Mouse (Mus musculus) liver, postnatal 0 days (tissue): ENCODE measurements around the gene Adh7. TPM values are rescaled to one million over a fixed set of nuclear protein-coding genes. Genes with fewer than 3 reads are reported as not detected.

Source experiments
- ATAC-seq: fragments of 200-750 bp; cut with Nextera tagmentation; 2 replicates; pipeline ENCODE4 v1.8.0; 2017; ENCODE audit warnings: mild to moderate bottlenecking, moderate library complexity
- DNase-seq: peaks from one replicate; pipeline ENCODE4 v3.0.0-alpha.2; 2016
- H3K27ac ChIP-seq: fragments of 300-500 bp; sonication (generic); 2 replicates; pipeline ENCODE4 v1.5.1; 2014; ENCODE audit warnings: antibody characterized with exemption, moderate library complexity, mild to moderate bottlenecking, low read depth
- H3K27me3 ChIP-seq: fragments of 300-500 bp; sonication (generic); 2 replicates; pipeline ENCODE4 v1.6.1; 2014; ENCODE audit warnings: low read length, control low read depth, mixed read lengths; ENCODE audit not compliant: insufficient read depth
- H3K36me3 ChIP-seq: fragments of 300-500 bp; sonication (generic); replicated peaks from 2 replicates; pipeline ENCODE4 v1.6.1; 2014; ENCODE audit warnings: mild to moderate bottlenecking, control low read depth, low read length, moderate library complexity, mixed read lengths; ENCODE audit not compliant: insufficient read depth
- H3K4me1 ChIP-seq: fragments of 300-500 bp; sonication (generic); 2 replicates; pipeline ENCODE4 v1.6.1; 2014; ENCODE audit warnings: antibody characterized with exemption, mild to moderate bottlenecking, control low read depth; ENCODE audit not compliant: insufficient read depth
- H3K4me2 ChIP-seq: fragments of 300-500 bp; sonication (generic); 2 replicates; pipeline ENCODE4 v1.6.1; 2014; ENCODE audit warnings: low read depth, mild to moderate bottlenecking, low read length, moderate library complexity, mixed read lengths
- H3K4me3 ChIP-seq: fragments of 300-500 bp; sonication (generic); 2 replicates; pipeline ENCODE4 v1.5.1; 2014; ENCODE audit warnings: low read depth, low read length
- H3K9ac ChIP-seq: fragments of 300-500 bp; sonication (generic); replicated peaks from 2 replicates; pipeline ENCODE4 v1.6.1; 2014; ENCODE audit warnings: mild to moderate bottlenecking, moderate library complexity
- H3K9me3 ChIP-seq: fragments of 300-500 bp; sonication (generic); 2 replicates; pipeline ENCODE4 v1.6.1; 2016; ENCODE audit warnings: mild to moderate bottlenecking, control low read depth, low read length, mixed read lengths
- CTCF ChIP-seq: sonication (generic); IDR thresholded peaks from 2 replicates; pipeline ENCODE4 v1.5.1; 2016; ENCODE audit warnings: antibody characterized with exemption, low read depth
- EP300 ChIP-seq: IDR thresholded peaks from 2 replicates; pipeline ENCODE4 v1.6.1; 2016; ENCODE audit warnings: antibody characterized with exemption, low read depth, mild to moderate bottlenecking
- WGBS: fragments of 180-500 bp; shearing (Covaris S2); extraction: QIAGEN DNeasy Blood & Tissue Kit; methylation state at CpG from one replicate; pipeline ENCODE4 v1.1.7; 2014; ENCODE audit not compliant: insufficient replicate concordance; 5-methylcytosine and 5-hydroxymethylcytosine counted together
- polyA plus RNA-seq: library from polyadenylated mRNA; unstranded; fragments of >200 nt; fragmentation: Nextera tagmentation; extraction: Ambion mirVana; gene quantifications from 2 replicates; pipeline ENCODE4 v1.2.1, GENCODE M21; 2015

The Adh7 gene
- polyA plus RNA-seq, 1 experiment from 2014 or later: 6.2 TPM

DNA sequence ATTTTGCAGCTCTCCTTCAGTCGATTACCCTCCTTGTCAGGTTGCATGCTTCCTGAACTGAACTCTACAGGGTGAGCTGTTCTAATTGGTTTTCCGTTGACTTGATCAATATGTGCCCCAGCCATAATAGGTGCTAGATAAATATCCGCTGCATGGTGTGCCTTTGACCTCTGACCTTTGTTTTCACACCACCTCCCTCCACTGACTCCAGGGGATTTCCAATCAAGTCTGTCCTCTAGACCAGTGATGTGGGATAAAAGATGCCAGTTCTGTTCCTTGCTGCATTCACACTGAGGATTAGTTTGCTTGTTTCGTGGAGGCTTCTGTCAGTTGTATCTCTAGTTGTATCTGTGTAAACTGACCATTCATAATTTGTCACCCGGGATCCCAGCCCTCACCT is 36.6 kb downstream of the Adh7 start:
- H3K4me1 ChIP-seq: 0 out of 2 replicates have a peak, but pooled peaks cover 10% of the 10 kb centered on the region
- WGBS: 55% methylated on average over 5 of the region's 5 CpGs
- no peak overlapping the region for H3K27ac ChIP-seq
- H3K27me3 ChIP-seq: no peaks in the 10 kb centered on the region
- no peaks in the 10 kb centered on the region for H3K36me3 ChIP-seq
- peak; percentile 70 for ATAC-seq
- H3K9ac ChIP-seq: no peak overlapping the region
- TF ChIP-seq CTCF (no peak), EP300 (no peak)
- no peaks in the 10 kb centered on the region for H3K9me3 ChIP-seq
- H3K4me2 ChIP-seq: no peak overlapping the region
- H3K4me3 ChIP-seq: no peak overlapping the region
- DNase-seq: no peak

DNA sequence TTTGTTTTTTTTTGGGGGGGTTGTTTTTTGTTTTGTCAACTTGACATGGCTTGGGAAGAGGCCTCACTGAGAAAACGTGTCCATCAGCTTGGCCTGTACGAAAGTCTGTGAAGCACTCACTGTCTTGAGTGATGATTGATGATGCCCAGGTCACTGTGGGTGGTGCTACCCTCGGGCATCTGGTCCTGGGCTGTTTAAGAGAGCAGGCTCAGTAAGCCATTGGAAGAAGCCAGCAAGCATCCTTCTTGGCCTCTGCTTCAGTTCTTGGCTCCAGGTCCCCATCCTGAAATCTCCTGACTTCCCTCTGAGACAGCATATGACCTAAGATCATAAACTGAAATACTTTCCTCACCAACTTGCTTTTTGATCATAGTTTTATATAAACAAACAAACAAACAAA is 37.8 kb downstream of the Adh7 start:
- Histone ChIP-seq H3K4me3 (no peak overlapping the region), H3K27ac (no peak overlapping the region), H3K9ac (no peak overlapping the region), H3K9me3 (no peaks in the 10 kb centered on the region), H3K27me3 (no peaks in the 10 kb centered on the region), H3K36me3 (no peaks in the 10 kb centered on the region), H3K4me1 (0 out of 2 replicates have a peak, but pooled peaks cover 10% of the 10 kb centered on the region), H3K4me2 (no peak overlapping the region)
- no peak for DNase-seq
- no peak for ATAC-seq
- TF ChIP-seq EP300 (no peak), CTCF (no peak)
- 62% methylated on average over 3 of the region's 3 CpGs for WGBS

DNA sequence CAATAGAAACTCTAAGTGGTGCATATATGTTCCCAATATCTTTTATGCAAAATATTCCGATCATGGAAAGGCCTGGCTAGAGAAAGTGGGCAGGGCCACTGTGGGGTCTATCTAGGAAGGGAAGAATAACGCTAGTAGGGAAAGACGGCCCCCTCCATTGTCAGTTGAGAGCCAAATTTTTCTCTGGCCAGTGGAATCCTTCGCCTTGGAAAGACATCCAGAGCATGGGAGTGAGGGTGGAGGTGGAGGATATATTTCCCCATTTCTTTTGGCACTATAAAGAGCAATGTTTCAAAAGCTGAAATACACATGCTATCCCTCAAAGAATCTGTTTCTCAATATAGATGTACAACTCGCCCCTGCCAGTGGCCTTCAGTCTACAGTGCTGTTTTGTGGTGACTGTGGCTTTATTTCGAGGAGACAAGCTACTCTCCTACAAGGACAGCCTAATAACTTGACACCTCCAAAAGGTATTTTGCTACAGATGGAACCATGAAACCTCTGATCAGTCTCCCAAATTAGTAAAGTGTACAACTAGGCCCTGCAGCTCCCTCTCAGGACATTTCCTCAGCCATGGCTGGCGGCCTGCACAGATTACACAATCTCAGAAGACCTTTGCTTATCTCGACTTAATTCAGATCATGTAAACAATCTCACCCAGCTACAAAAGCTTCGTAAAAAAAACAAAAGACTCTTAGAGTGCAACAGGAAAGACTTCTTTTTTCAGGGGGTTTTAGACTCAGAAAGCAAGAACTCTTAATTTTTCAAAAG is 38.4 kb downstream of the Adh7 start:
- Histone ChIP-seq H3K4me1 (0 out of 2 replicates have a peak, but pooled peaks cover 10% of the 10 kb centered on the region), H3K9ac (no peak overlapping the region), H3K27ac (peak overlapping the region; percentile 53), H3K4me3 (no peak overlapping the region), H3K9me3 (no peaks in the 10 kb centered on the region), H3K27me3 (no peaks in the 10 kb centered on the region), H3K4me2 (no peak overlapping the region), H3K36me3 (no peaks in the 10 kb centered on the region)
- WGBS: 51% methylated on average over 9 of the region's 9 CpGs
- ATAC-seq (0 out of 2 replicates have a peak, but pooled peaks have one; percentile 35), DNase-seq (no peak)
- TF ChIP-seq EP300 (no peak), CTCF (no peak)

DNA sequence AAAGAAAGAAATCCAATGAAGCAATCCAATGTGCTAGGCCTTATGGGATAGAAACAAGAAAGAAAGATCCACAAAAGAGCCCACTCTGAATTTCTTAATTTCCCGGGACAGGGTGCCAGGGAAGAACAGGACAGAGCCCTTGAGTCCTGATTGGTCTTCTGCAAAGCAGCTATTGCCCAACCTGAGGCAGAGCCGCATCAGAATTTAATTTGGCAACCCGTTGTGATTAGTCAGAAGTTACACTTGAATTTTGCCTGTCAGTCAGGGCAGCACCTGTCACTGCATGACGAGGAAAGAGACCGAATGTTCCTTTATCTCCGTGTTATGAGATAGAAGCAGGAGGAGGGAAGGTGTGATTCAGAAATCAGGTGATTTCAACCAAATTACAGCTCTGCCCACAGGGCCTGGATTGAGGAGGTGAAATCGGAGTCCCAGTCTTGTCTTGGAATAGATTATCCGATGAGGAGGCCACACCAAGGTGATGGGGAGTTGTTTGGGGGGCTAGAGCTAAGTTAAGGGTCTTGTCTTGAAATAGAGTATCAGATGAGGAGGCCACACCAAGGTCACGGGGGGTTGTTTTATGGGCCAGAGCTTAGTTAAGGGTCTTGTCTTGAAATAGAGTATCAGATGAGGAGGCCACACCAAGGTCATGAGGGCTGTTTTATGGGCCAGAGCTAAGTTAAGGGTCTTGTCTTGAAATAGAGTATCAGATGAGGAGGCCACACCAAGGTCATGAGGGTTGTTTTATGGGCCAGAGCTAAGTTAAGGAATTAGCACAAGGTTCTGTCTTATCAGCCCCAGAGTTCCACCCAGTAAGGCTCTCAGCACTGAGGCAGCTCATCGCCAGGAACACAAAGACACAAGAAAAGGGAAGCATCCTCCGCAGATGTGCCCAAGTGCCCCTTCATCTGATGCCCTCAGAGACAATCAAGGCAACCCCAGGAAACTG is 43.4 kb downstream of the Adh7 start, which contains the start of gene Adh1:
Gene Adh1, plus strand, starts transcription at position 271 of the 949 bp plus-strand sequence.
- TF ChIP-seq EP300 (no peak), CTCF (no peak)
- Histone ChIP-seq H3K36me3 (no peaks in the 10 kb centered on the region), H3K4me3 (no peak within 1 kb of the TSS), H3K9ac (no peak within 1 kb of the TSS), H3K27me3 (no peaks in the 10 kb centered on the region), H3K9me3 (no peaks in the 10 kb centered on the region), H3K27ac (no peak within 1 kb of the TSS), H3K4me2 (no peak within 1 kb of the TSS), H3K4me1 (0 out of 2 replicates have a peak, but pooled peaks cover 5% of the 10 kb centered on the region)
- no peak for ATAC-seq
- WGBS: 72% methylated on average over 11 of the region's 11 CpGs
- no peak for DNase-seq

DNA sequence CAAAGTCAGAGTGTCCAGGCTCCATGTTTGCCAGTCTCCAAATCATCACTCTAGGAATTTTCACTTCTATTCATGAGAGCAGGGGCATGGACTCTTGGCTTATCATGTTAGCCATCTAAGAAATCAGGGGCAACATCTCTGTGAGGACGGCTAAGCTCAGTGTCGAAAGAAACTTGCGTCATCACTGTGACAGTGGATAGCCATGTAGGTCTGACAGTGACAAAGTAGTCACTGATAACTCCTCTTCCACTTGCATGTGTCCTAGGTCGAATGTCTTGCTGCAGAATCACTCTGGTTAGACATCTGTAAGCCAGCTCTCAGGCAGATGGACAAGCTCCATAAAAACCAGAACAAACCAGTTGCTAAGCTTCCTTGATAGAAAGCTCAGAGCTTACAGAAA is 45.0 kb downstream of the Adh7 start:
- Histone ChIP-seq H3K4me3 (no peak overlapping the region), H3K4me2 (no peak overlapping the region), H3K27ac (no peak overlapping the region; the same call in 1 of the 2 replicates), H3K9me3 (no peaks in the 10 kb centered on the region), H3K36me3 (no peaks in the 10 kb centered on the region), H3K9ac (no peak overlapping the region), H3K27me3 (no peaks in the 10 kb centered on the region), H3K4me1 (0 out of 2 replicates have a peak, but pooled peaks cover 2% of the 10 kb centered on the region)
- peak; percentile 68 for ATAC-seq
- no peak for DNase-seq
- no peak for TF ChIP-seq EP300
- TF ChIP-seq CTCF: no peak
- WGBS: 42% methylated on average over 4 of the region's 4 CpGs
